Mouse (Mus musculus): Measurements from ENCODE around the gene Elf3. TPM values are rescaled to one million over a fixed set of nuclear protein-coding genes. Genes with fewer than 3 reads are reported as not detected.
A peak's percentile ranks its signal among the peaks of the same experiment; 100 is the strongest.

The Elf3 gene
- polyA plus RNA-seq, 1 experiment from 2014 or later: 36.1 TPM

DNA sequence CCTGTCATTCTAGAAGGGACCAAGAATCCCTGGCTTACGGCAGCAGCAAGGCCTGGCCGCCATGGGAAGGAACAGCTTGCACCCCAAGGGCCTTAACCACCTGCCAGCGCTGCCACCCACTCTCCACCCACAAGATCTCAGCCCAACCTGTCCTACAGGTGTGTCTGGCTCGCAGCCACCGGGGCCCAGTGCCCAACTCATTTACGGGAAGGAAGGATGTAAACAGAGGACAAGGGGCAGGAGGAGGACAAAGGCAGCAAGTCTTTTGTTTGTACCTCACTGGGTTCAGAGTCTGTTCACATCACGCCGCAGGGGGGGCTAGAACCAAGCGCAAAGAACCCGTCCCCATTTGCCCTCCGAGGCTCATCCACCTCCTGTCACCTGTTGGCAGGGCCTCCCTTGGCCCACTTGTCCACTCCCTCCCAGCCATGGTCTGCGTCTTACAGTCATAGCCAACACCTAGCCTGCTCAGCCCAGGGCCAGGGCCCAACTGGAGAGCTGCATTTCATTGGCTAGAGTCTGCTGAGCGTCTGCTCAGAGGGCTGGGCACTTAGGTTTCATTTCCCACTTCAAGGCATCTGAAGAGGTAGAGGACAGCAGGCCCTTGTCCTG is 30.9 kb downstream of the Elf3 start:
- H3K4me1 ChIP-seq (replicated peaks; ENCODE audit: insufficient read depth, low read length): no peaks in the 10 kb centered on the region
- no peak overlapping the region for H3K4me3 ChIP-seq (replicated peaks; ENCODE audit: low read depth, low read length)
- H3K9me3 ChIP-seq (replicated peaks; ENCODE audit: low read length): no peaks in the 10 kb centered on the region
- no peaks in the 10 kb centered on the region for H3K36me3 ChIP-seq (ENCODE audit: insufficient read depth, low read length)
- H3K27me3 ChIP-seq (ENCODE audit: insufficient read depth, low read length): no peaks in the 10 kb centered on the region
- H3K9ac ChIP-seq (ENCODE audit: low read depth, low read length): no peak overlapping the region
- H3K27ac ChIP-seq: no peak overlapping the region
- TF ChIP-seq CTCF (IDR thresholded peaks at IDR 0.05; ENCODE audit: low read depth): no peak
- WGBS: 83% methylated on average over 13 of the region's 13 CpGs
- no peak overlapping the region for H3K4me2 ChIP-seq (ENCODE audit: low read length)
- ATAC-seq (replicated peaks; ENCODE audit: low FRiP score, low read depth): no peak
- DNase-seq (ENCODE audit: low spot score): no peak

DNA sequence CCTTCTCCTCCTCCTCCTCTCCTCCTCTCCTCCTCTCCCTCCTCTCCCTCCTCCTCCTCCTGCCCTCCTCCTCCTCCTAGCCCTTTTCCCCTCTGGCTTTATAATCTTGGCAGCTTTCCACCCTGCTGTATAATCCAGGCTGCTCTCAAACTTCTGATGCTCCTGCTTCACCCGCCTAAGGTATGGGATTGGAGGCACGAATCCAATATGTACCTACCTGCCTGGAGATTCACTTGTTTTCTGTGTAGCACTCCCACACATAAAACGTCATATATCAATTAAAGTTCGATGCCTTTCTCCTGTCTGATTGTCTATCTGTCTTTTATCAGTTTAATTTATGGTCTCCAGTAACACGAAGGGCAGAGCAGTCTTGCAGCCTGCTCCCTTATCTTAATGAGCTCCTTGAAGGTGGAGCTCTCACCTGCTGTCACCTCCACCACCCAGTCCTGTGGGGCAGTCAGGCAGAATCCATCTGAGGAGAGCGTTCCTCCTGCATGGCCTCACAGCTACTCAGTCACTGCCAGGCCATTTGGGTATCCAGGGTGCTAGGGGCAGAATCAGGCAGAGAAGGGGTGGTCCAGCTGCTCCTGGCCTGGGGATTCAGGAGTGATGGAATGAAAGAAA is 33.3 kb downstream of the Elf3 start:
- H3K4me2 ChIP-seq (ENCODE audit: low read length): no peak overlapping the region
- no peak for DNase-seq (ENCODE audit: low spot score)
- 28% methylated on average over 6 of the region's 6 CpGs for WGBS
- no peak overlapping the region for H3K27ac ChIP-seq
- no peaks in the 10 kb centered on the region for H3K4me1 ChIP-seq (replicated peaks; ENCODE audit: insufficient read depth, low read length)
- H3K36me3 ChIP-seq (ENCODE audit: insufficient read depth, low read length): no peaks in the 10 kb centered on the region
- no peaks in the 10 kb centered on the region for H3K9me3 ChIP-seq (replicated peaks; ENCODE audit: low read length)
- H3K27me3 ChIP-seq (ENCODE audit: insufficient read depth, low read length): no peaks in the 10 kb centered on the region
- no peak overlapping the region for H3K9ac ChIP-seq (ENCODE audit: low read depth, low read length)
- TF ChIP-seq CTCF (IDR thresholded peaks at IDR 0.05; ENCODE audit: low read depth): no peak
- ATAC-seq (replicated peaks; ENCODE audit: low FRiP score, low read depth): no peak
- no peak overlapping the region for H3K4me3 ChIP-seq (replicated peaks; ENCODE audit: low read depth, low read length)

DNA sequence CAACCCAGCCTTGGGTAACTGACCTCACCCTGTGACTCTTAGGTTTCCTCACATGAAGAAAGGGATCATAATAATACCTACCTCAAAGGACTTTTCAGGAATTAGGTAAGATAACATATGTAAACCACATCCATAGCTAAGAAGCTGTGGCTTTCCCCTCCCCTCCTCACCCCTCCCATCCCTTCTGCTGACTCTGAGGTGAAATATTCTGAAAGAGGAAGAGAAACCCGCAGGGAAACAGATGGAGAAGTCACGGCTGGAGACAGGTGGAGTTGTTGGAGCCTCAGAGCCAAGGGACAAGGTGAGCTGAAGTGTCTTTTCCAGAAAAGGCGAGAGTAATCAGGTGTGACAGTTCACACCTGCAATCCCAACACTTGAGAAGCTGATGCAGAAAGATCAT is 34.2 kb downstream of the Elf3 start:
- Histone ChIP-seq H3K4me3 (replicated peaks; ENCODE audit: low read depth, low read length) (no peak overlapping the region), H3K27me3 (ENCODE audit: insufficient read depth, low read length) (no peaks in the 10 kb centered on the region), H3K9ac (ENCODE audit: low read depth, low read length) (no peak overlapping the region), H3K4me2 (ENCODE audit: low read length) (no peak overlapping the region), H3K9me3 (replicated peaks; ENCODE audit: low read length) (no peaks in the 10 kb centered on the region), H3K36me3 (ENCODE audit: insufficient read depth, low read length) (no peaks in the 10 kb centered on the region), H3K27ac (no peak overlapping the region), H3K4me1 (replicated peaks; ENCODE audit: insufficient read depth, low read length) (no peaks in the 10 kb centered on the region)
- TF ChIP-seq CTCF (IDR thresholded peaks at IDR 0.05; ENCODE audit: low read depth): no peak
- WGBS: 72% methylated on average over 3 of the region's 3 CpGs
- ATAC-seq (replicated peaks; ENCODE audit: low FRiP score, low read depth) (no peak), DNase-seq (ENCODE audit: low spot score) (no peak)

DNA sequence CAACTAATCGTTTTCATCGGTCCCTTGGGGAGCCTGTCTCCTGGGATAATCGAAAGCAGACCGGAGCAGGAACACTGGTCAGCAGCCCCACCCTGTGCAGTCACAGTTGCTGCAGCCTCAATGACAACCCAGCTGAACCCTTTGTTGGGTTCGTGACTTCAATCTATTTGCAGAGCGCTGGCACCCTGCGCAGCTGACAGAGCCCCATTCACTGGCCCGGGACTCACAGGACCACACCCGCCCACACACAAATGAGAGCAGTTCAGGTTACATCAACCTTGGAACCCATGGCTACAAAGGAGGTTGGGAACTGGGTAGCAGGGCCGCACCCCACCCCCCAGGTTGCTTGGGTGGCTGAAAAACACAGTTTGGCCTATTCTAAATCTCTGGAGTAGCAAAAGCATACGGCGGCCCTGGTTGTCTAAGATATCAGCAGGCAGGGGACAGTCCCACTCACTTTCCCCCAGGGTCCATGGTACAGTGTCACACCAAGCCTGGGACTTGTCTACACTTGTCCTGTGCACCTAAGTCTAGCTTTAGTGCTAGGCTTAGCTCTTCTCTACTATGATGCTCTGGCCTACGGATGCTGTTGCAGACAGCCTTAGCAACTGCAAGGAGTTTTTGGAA is 40.6 kb downstream of the Elf3 start:
- H3K36me3 ChIP-seq (ENCODE audit: insufficient read depth, low read length): no peaks in the 10 kb centered on the region
- DNase-seq (ENCODE audit: low spot score) (peak; percentile 15), ATAC-seq (replicated peaks; ENCODE audit: low FRiP score, low read depth) (no peak)
- no peaks in the 10 kb centered on the region for H3K4me1 ChIP-seq (replicated peaks; ENCODE audit: insufficient read depth, low read length)
- no peak for TF ChIP-seq CTCF (IDR thresholded peaks at IDR 0.05; ENCODE audit: low read depth)
- no peak overlapping the region for H3K4me3 ChIP-seq (replicated peaks; ENCODE audit: low read depth, low read length)
- no peak overlapping the region for H3K27ac ChIP-seq
- 50% methylated on average over 13 of the region's 13 CpGs for WGBS
- no peak overlapping the region for H3K9ac ChIP-seq (ENCODE audit: low read depth, low read length)
- H3K27me3 ChIP-seq (ENCODE audit: insufficient read depth, low read length): no peaks in the 10 kb centered on the region
- no peak overlapping the region for H3K4me2 ChIP-seq (ENCODE audit: low read length)
- no peaks in the 10 kb centered on the region for H3K9me3 ChIP-seq (replicated peaks; ENCODE audit: low read length)

DNA sequence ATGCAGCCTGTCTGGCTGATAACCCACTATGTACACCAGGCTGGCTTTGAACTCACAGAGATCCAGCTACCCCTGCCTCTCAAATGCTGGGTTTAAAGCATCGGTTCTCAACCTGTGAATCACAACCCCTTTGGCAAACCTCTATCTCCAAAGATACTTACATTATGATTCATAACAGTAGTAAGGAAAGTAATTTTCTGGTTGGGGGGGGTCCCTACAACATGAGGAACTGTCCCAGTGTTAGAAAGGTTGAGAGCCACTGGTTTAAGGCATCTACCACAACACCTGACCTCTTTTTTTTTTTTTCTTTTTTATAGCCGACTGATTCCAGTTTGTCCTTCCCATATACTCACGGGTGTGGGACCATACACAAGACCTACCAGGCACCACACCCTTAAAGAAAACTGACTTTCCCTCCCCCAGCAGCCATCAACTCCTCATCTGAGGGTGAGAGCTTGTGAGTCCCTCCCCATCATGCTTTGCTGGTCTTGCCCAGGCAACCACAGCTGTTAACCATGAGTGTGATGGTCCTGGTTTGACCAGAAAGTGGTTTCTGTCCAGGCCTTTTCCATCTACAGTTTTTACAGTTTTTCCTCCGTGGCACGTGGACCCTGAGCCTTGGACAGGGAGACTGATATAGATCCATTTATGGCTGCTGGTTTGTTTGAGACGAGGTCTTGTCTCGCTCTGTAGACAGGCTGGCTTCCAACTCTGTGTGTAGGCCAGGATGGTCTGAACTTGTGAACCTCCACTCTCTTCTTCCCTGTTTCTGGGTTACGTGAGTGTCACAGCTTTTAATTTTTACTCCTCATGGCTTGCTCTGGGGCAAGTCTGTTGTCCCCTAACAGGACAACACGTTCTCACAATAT is 44.4 kb downstream of the Elf3 start:
- no peaks in the 10 kb centered on the region for H3K9me3 ChIP-seq (replicated peaks; ENCODE audit: low read length)
- no peaks in the 10 kb centered on the region for H3K27me3 ChIP-seq (ENCODE audit: insufficient read depth, low read length)
- no peak for TF ChIP-seq CTCF (IDR thresholded peaks at IDR 0.05; ENCODE audit: low read depth)
- H3K4me2 ChIP-seq (ENCODE audit: low read length): no peak overlapping the region
- H3K4me1 ChIP-seq (replicated peaks; ENCODE audit: insufficient read depth, low read length): no peaks in the 10 kb centered on the region
- H3K4me3 ChIP-seq (replicated peaks; ENCODE audit: low read depth, low read length): no peak overlapping the region
- no peak overlapping the region for H3K27ac ChIP-seq
- H3K9ac ChIP-seq (ENCODE audit: low read depth, low read length): no peak overlapping the region
- DNase-seq (ENCODE audit: low spot score) (no peak), ATAC-seq (replicated peaks; ENCODE audit: low FRiP score, low read depth) (no peak)
- 85% methylated on average over 9 of the region's 9 CpGs for WGBS
- H3K36me3 ChIP-seq (ENCODE audit: insufficient read depth, low read length): no peaks in the 10 kb centered on the region

DNA sequence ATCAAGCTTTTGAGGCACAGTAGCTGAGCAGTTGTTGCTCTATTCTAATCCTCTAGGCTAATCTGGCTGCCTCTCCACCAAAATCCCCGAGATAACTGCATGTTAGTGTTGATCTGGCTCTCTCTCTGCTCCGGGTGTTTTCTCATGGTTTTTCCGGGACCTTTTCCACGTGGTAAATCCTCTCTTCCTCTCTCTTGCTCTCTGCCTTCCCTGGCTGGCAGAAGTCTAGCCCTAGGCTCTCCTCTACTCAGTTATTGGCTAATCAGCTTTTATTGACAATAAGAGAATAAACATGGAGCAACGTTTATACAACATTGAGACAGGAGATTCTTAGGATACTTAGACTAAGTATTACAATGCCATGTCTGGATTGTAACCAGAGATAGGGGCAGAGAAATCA is 47.9 kb downstream of the Elf3 start:
- no peak overlapping the region for H3K4me3 ChIP-seq (replicated peaks; ENCODE audit: low read depth, low read length)
- DNase-seq (ENCODE audit: low spot score) (no peak), ATAC-seq (replicated peaks; ENCODE audit: low FRiP score, low read depth) (no peak)
- H3K4me2 ChIP-seq (ENCODE audit: low read length): no peak overlapping the region
- H3K27me3 ChIP-seq (ENCODE audit: insufficient read depth, low read length): no peaks in the 10 kb centered on the region
- H3K4me1 ChIP-seq (replicated peaks; ENCODE audit: insufficient read depth, low read length): no peaks in the 10 kb centered on the region
- H3K9ac ChIP-seq (ENCODE audit: low read depth, low read length): no peak overlapping the region
- no peaks in the 10 kb centered on the region for H3K9me3 ChIP-seq (replicated peaks; ENCODE audit: low read length)
- H3K36me3 ChIP-seq (ENCODE audit: insufficient read depth, low read length): no peaks in the 10 kb centered on the region
- no peak overlapping the region for H3K27ac ChIP-seq
- TF ChIP-seq CTCF (IDR thresholded peaks at IDR 0.05; ENCODE audit: low read depth): no peak
- WGBS: 70% methylated on average over 5 of the region's 5 CpGs
